Mouse (Mus musculus) heart, embryonic 15.5 days (tissue): ENCODE data around the gene Mfsd6l. TPM values are rescaled to one million over a fixed set of nuclear protein-coding genes. Genes with fewer than 3 reads are reported as not detected.

Source experiments
- ATAC-seq: fragments of 200-750 bp; cut with Nextera tagmentation; replicated peaks from 2 replicates; pipeline ENCODE4 v1.8.0; 2017; ENCODE audit warnings: low read depth, moderate TSS enrichment; ENCODE audit not compliant: insufficient number of reproducible peaks, insufficient read depth, low FRiP score
- H3K27ac ChIP-seq: fragments of 300-500 bp; sonication (generic); 2 replicates; pipeline ENCODE4 v1.5.1; 2015; ENCODE audit warnings: mild to moderate bottlenecking, inconsistent platforms
- H3K27me3 ChIP-seq: fragments of 300-500 bp; sonication (generic); 2 replicates; pipeline ENCODE4 v1.6.1; 2015; ENCODE audit warnings: inconsistent platforms
- H3K36me3 ChIP-seq: fragments of 300-500 bp; sonication (generic); 2 replicates; pipeline ENCODE4 v1.6.1; 2015; ENCODE audit warnings: mild to moderate bottlenecking, inconsistent platforms
- H3K4me1 ChIP-seq: fragments of 300-500 bp; sonication (generic); replicated peaks from 2 replicates; pipeline ENCODE4 v1.6.1; 2015; ENCODE audit warnings: inconsistent platforms
- H3K4me2 ChIP-seq: fragments of 300-500 bp; sonication (generic); 2 replicates; pipeline ENCODE4 v1.6.1; 2015; ENCODE audit warnings: inconsistent platforms, mild to moderate bottlenecking, moderate library complexity
- H3K4me3 ChIP-seq: fragments of 300-500 bp; sonication (generic); 2 replicates; pipeline ENCODE4 v1.5.1; 2015; ENCODE audit warnings: mild to moderate bottlenecking, inconsistent platforms
- H3K9ac ChIP-seq: fragments of 300-500 bp; sonication (generic); 2 replicates; pipeline ENCODE4 v1.6.1; 2015; ENCODE audit warnings: mild to moderate bottlenecking, inconsistent platforms
- H3K9me3 ChIP-seq: fragments of 300-500 bp; sonication (generic); replicated peaks from 2 replicates; pipeline ENCODE4 v1.6.1; 2016; ENCODE audit warnings: inconsistent platforms
- WGBS: fragments of 180-500 bp; shearing (Covaris S2); methylation state at CpG from one replicate; pipeline ENCODE4 v1.1.7; 2015; ENCODE audit warnings: mixed read lengths; 5-methylcytosine and 5-hydroxymethylcytosine counted together
- polyA plus RNA-seq: library from polyadenylated mRNA; unstranded; fragments of >200 nt; fragmentation: Nextera tagmentation; extraction: Ambion mirVana; gene quantifications from 2 replicates; pipeline ENCODE4 v1.2.1, GENCODE M21; 2015

The Mfsd6l gene
- polyA plus RNA-seq, 1 experiment from 2014 or later, result not detected

DNA sequence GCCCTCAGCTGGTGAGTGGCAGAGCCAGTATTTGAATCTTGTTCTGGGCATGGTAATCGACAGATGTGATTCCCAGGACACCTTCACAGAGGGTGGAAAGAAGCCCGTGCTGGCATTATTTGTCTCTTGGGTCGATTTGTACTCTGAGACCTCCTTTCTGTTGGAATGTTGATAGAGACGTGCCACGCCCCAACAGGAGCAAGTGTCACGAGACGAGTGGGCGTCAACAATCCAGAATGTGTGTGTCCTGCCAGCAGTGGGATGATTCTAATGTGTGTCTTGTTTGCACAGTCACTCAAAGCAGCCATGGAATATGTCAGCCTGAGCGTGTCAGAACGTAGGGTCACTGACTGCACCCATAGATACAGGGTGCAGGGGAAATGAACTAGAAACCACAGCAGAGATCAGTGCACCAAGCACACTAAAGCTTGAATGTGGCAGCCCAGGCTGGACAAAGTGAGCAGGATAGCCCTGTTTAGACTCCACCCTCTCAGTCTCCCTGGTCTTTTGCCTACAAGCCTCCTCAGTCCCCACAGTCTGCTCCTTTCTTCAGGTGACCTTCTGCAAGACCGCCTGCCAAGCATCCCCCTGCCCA lies 23.9 kb upstream of the Mfsd6l start:
- H3K4me1 ChIP-seq, result 0 out of 2 replicates have a peak, but pooled peaks cover 10% of the 10 kb centered on the region
- H3K4me3 ChIP-seq, result no peak overlapping the region
- WGBS, result 49% methylated on average over 11 of the region's 11 CpGs
- no peaks in the 10 kb centered on the region for H3K36me3 ChIP-seq
- H3K27ac ChIP-seq, result no peak overlapping the region
- peaks cover 11% of the 10 kb centered on the region; the same call in 1 of the 2 replicates for H3K27me3 ChIP-seq
- H3K9ac ChIP-seq, result no peak overlapping the region
- no peaks in the 10 kb centered on the region for H3K9me3 ChIP-seq
- H3K4me2 ChIP-seq, result no peak overlapping the region
- no peak for ATAC-seq

DNA sequence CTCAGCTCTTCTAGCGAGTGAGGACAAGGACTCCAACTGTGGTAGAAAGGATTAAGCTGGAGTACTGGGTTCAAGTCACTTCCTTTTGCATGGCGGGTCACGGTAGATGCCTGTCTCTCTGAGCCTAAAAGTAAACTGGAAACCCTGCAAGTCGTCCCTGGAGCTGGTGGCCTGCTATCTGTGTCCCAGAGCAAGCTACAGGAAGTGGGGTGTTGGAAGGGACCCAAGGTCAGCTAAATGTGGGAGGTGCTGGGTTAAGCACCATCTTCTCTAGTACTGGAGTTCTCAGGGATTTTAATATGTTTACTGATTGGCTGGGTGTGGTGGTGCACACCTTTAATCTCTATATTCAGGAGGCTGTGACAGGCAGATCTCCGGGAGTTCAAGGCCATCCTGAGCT lies 23.2 kb upstream of the Mfsd6l start:
- H3K4me2 ChIP-seq, result no peak overlapping the region
- H3K27ac ChIP-seq, result no peak overlapping the region
- H3K27me3 ChIP-seq, result peaks cover 11% of the 10 kb centered on the region; the same call in 1 of the 2 replicates
- no peak overlapping the region for H3K4me3 ChIP-seq
- no peak for ATAC-seq
- H3K9ac ChIP-seq, result no peak overlapping the region
- no peaks in the 10 kb centered on the region for H3K36me3 ChIP-seq
- H3K9me3 ChIP-seq, result no peaks in the 10 kb centered on the region
- 0 out of 2 replicates have a peak, but pooled peaks cover 10% of the 10 kb centered on the region for H3K4me1 ChIP-seq
- 64% methylated on average over 5 of the region's 5 CpGs for WGBS

DNA sequence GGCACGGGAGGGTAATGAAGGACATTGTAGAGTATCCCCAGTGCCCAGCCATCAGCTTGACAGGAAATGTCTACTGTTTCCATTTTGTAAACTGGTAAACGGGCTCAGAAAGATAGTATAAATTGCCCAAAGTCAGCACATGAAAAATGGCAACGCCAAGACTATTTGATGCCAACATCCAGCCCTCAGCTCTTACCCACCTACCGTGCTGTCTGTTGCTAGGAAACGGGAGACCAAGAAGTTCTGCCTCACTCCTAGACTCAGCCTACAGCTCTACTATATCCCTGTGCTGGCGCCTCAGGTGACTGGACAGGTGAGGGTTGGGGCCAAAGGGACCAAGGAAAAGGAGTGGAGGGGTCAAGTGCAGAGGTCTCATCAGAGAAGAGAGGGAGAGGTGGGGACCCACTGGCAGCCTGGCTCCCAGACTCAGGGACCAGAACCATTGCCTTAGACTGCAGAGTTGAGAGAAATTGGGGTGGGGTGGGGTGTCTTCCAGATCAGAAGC lies 22.0 kb upstream of the Mfsd6l start:
- no peak overlapping the region for H3K27ac ChIP-seq
- WGBS, result 80% methylated on average over 6 of the region's 6 CpGs
- peaks cover 5% of the 10 kb centered on the region; the same call in 1 of the 2 replicates for H3K27me3 ChIP-seq
- 0 out of 2 replicates have a peak, but pooled peaks cover 10% of the 10 kb centered on the region for H3K4me1 ChIP-seq
- no peak overlapping the region for H3K9ac ChIP-seq
- no peak overlapping the region for H3K4me3 ChIP-seq
- H3K9me3 ChIP-seq, result no peaks in the 10 kb centered on the region
- no peak for ATAC-seq
- no peak overlapping the region for H3K4me2 ChIP-seq
- no peaks in the 10 kb centered on the region for H3K36me3 ChIP-seq

DNA sequence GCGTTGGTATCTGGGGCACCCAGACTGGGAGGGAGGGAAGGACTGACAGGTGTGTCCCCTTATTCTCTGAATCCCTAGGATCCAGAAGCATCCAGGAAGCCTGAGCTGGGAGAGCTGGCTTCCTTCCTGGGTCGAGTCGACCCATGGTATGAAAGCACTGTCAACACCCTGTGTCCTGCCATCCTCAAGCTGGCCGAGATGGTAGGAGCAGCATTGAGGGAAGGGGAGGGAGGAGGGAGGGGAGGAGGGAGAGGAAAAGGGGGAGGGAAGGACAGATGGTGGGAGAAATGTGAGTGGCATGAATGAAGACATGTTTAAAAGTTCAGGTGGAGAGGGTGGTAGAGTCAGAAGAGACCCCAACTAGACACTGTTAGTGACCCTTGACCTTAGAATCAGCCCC lies 20.0 kb upstream of the Mfsd6l start:
- Histone ChIP-seq H3K4me1 (0 out of 2 replicates have a peak, but pooled peaks cover 10% of the 10 kb centered on the region), H3K27me3 (no peaks in the 10 kb centered on the region), H3K4me3 (no peak overlapping the region), H3K9ac (no peak overlapping the region), H3K36me3 (no peaks in the 10 kb centered on the region), H3K27ac (no peak overlapping the region), H3K4me2 (no peak overlapping the region), H3K9me3 (no peaks in the 10 kb centered on the region)
- ATAC-seq, result no peak
- 47% methylated on average over 4 of the region's 4 CpGs for WGBS

DNA sequence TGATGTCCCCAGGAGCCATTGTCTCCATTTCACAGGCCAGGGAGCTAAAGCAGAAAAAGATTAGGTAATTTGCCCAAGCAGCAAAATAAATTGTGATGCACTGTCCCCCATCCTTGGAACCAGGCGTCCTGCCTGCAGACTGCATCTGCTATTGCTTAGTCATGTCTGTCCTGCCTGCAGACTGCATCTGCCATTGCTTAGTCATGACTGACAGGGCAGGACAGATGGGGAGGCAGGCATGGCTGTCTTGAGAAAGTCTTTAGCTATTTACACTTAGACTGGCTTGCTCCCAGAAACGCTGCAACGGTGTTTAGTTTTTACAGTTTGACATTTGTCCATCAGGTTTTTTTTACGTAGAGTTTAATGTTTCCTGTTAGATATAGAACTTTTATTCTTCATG lies 19.5 kb upstream of the Mfsd6l start:
- no peak for ATAC-seq
- H3K4me2 ChIP-seq, result no peak overlapping the region
- H3K36me3 ChIP-seq, result no peaks in the 10 kb centered on the region
- H3K4me1 ChIP-seq, result 0 out of 2 replicates have a peak, but pooled peaks cover 6% of the 10 kb centered on the region
- H3K4me3 ChIP-seq, result no peak overlapping the region
- H3K9me3 ChIP-seq, result no peaks in the 10 kb centered on the region
- H3K9ac ChIP-seq, result no peak overlapping the region
- WGBS, result 49% methylated on average over 4 of the region's 4 CpGs
- no peak overlapping the region for H3K27ac ChIP-seq
- H3K27me3 ChIP-seq, result no peaks in the 10 kb centered on the region

DNA sequence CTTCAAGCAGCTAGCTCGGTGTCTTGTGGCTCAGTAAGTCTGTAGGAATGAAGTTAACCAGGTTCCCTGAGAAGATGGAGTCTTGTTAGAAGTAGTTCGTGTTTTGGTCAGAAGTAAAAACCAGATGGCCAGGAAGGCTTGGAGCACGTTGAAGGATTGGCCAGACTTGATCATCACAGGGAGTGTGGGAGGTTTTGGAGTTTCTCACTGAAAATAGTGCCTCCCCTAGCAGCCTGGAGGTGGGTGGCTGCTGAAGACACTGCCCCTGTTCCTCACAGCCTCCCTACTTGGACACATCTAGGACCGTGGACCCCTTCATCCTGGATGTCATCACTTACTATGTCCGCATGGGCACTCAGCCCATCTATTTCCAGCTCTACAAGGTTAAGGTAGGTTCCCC lies 16.4 kb upstream of the Mfsd6l start:
- Histone ChIP-seq H3K36me3 (no peaks in the 10 kb centered on the region), H3K4me1 (peaks cover 3% of the 10 kb centered on the region; the same call in 1 of the 2 replicates), H3K27ac (no peak overlapping the region), H3K4me3 (no peak overlapping the region), H3K4me2 (no peak overlapping the region), H3K9ac (no peak overlapping the region), H3K9me3 (no peaks in the 10 kb centered on the region), H3K27me3 (no peaks in the 10 kb centered on the region)
- WGBS, result 53% methylated on average over 5 of the region's 5 CpGs
- ATAC-seq, result no peak

DNA sequence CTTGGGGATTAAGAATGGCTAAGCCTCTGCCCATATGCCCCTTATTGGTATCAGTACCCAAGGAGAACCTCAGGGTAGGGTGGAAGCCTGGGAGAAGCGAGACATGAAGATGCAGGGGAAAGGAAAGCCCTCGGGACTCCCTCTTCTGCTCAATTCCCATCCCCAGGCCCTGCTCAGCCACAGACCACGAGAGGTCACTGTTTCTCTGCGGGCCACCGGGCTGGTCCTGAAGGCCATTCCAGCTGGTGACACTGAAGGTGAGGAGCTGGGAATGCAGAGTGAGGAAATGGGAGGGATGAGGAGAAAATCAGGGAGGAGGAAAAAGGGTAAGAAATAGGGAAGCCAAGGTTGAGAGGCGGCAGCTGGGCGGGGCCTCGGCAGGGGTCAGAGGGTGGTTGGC lies 11.4 kb upstream of the Mfsd6l start:
- H3K4me3 ChIP-seq, result no peak overlapping the region
- H3K9ac ChIP-seq, result no peak overlapping the region
- peak overlapping the region; percentile 32 for H3K4me2 ChIP-seq

DNA sequence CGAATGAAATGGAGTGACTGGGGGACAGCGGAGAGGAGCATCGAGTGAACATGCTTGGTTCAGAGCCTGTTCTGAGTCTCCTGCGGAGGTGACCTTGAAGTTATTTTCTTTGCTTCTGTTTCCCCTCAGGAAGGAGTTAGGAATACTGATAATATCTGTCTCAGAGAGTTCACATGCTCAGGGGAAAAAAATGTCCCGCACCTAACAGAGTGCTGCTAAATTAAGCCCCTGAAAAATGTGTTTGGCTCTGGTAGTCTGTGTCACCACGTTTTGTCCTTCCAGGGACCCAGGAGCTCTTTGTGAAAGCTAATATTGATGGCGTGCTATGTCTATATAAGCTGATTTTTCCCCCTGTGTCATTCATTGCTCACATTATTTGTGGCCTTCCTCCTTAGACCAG lies 10.8 kb upstream of the Mfsd6l start:
- Histone ChIP-seq H3K9me3 (no peaks in the 10 kb centered on the region), H3K4me3 (no peak overlapping the region), H3K9ac (no peak overlapping the region), H3K36me3 (no peaks in the 10 kb centered on the region), H3K4me1 (peaks cover 22% of the 10 kb centered on the region), H3K4me2 (no peak overlapping the region), H3K27ac (peak overlapping the region; percentile 68), H3K27me3 (no peaks in the 10 kb centered on the region)
- no peak for ATAC-seq
- 29% methylated on average over 7 of the region's 7 CpGs for WGBS

More for the DNA sequence above, 11.4 kb upstream of the Mfsd6l start:
- 0 out of 2 replicates have a peak, but pooled peaks have one; percentile 40 for ATAC-seq
- WGBS, result 7% methylated on average over 8 of the region's 8 CpGs
- Histone ChIP-seq H3K27ac (peak overlapping the region; percentile 68), H3K9me3 (no peaks in the 10 kb centered on the region), H3K4me1 (peaks cover 22% of the 10 kb centered on the region), H3K27me3 (no peaks in the 10 kb centered on the region), H3K36me3 (no peaks in the 10 kb centered on the region)

DNA sequence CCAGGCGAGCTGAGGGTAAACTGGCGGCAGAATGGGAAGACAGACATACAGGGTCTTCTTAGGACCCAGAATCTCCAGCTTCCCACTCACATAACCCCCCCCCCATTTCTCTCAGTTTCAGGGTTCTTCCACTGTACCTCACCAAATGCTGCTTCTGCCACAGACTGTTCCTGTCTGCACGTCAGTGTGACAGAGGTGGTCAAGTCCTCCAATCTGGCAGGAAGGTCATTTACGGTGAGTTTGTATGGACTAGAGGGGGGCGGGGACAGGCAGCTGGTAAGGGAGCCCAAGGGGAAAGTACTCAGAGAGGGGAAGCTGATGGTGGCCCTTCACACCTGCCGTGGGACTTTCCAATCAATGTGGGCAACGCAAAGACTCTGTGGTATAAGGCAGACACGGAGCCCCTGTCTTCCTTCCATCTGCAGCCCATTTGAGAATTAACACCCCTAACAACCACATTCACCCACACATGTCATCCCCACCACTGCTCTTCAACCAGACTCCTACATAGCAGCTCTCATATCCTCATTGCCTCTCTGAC lies 10.2 kb upstream of the Mfsd6l start:
- H3K27me3 ChIP-seq, result no peaks in the 10 kb centered on the region
- H3K27ac ChIP-seq, result peak overlapping the region; percentile 68; the same call in 1 of the 2 replicates
- no peaks in the 10 kb centered on the region for H3K9me3 ChIP-seq
- no peak for ATAC-seq
- peaks cover 22% of the 10 kb centered on the region for H3K4me1 ChIP-seq
- no peaks in the 10 kb centered on the region for H3K36me3 ChIP-seq
- no peak overlapping the region for H3K4me2 ChIP-seq
- no peak overlapping the region for H3K9ac ChIP-seq
- WGBS, result 69% methylated on average over 8 of the region's 8 CpGs
- no peak overlapping the region for H3K4me3 ChIP-seq

DNA sequence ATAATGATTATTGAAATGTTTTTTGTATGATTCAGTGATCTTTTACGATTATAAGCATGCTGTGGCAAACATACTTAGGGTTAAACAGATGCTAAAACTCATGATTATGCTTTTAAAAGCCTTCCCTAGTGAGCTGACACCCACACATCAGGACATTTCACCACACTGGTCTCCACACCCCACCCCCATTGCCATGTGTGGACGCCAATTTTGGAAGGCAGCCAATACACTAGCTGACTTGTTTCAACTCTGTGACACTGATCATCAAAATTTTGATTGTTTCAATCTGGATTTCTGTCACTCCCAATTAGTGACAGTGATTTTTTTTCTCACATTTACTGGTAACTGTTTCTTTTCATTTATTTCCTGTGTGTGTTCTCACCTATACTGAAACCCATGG lies 8.5 kb upstream of the Mfsd6l start:
- Histone ChIP-seq H3K4me2 (no peak overlapping the region), H3K4me1 (peaks cover 22% of the 10 kb centered on the region), H3K4me3 (no peak overlapping the region), H3K9ac (no peak overlapping the region), H3K27ac (no peak overlapping the region), H3K27me3 (no peaks in the 10 kb centered on the region), H3K36me3 (no peaks in the 10 kb centered on the region), H3K9me3 (no peaks in the 10 kb centered on the region)
- ATAC-seq, result no peak
- WGBS, result 43% methylated on average over 2 of the region's 2 CpGs

DNA sequence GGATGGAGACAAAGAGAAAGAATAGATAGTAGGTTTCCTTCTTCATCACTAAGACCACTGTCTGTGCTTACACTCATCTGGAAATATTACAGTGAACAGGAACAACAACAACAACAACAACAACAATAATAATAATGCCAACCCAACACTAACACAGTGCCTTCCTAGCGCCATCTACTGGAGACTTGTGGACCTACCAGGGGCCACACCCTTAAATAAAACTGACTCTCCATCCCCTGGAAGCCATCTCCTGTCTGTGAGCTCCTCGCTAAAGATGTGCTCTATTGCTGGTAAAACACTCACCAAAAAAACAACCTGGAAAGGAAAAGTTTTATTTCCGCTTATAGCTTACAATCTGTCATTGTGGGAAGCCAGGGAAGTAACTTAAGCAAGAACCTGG lies 6.4 kb upstream of the Mfsd6l start:
- Histone ChIP-seq H3K36me3 (no peaks in the 10 kb centered on the region), H3K4me3 (no peak overlapping the region), H3K9ac (no peak overlapping the region), H3K27ac (no peak overlapping the region), H3K4me2 (no peak overlapping the region), H3K9me3 (no peaks in the 10 kb centered on the region), H3K4me1 (peaks cover 23% of the 10 kb centered on the region), H3K27me3 (no peaks in the 10 kb centered on the region)
- 47% methylated on average over 3 of the region's 3 CpGs for WGBS
- no peak for ATAC-seq

DNA sequence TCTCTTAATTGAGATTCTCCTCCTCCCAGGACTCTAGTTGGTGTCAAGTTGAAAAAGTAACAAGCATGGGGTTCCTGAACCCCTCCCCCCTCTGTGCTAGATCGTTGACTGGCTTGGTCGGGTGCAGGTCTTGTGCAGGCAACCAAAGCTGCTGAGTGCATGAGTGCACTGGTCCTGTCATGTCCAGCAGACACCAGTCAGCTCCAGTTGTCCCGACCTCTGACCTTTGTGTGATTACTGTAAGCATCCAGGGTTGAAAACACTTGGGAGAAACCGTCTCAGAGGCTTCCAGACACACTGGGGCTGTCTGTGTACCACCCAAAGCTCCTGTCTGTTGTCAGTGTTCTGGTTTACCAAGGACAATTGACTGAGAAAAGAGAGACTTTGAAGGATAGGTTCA lies 5.6 kb upstream of the Mfsd6l start:
- H3K4me1 ChIP-seq, result peaks cover 16% of the 10 kb centered on the region
- no peak overlapping the region for H3K4me3 ChIP-seq
- H3K9me3 ChIP-seq, result no peaks in the 10 kb centered on the region
- no peak overlapping the region for H3K4me2 ChIP-seq
- H3K27ac ChIP-seq, result no peak overlapping the region
- no peak for ATAC-seq
- 46% methylated on average over 4 of the region's 4 CpGs for WGBS
- no peaks in the 10 kb centered on the region for H3K36me3 ChIP-seq
- H3K27me3 ChIP-seq, result no peaks in the 10 kb centered on the region
- H3K9ac ChIP-seq, result no peak overlapping the region
